Mouse (Mus musculus): ENCODE data around the gene Tfec. TPM values are rescaled to one million over a fixed set of nuclear protein-coding genes. Genes with fewer than 3 reads are reported as not detected.

Gene Tfec
- polyA plus RNA-seq, 1 experiment from 2014 or later, result 53.6 TPM

Other genes with a start within 250 kb of the Tfec start
- 94.3 and 98.5 TPM in 2 replicates for gene Tes, start 166.7 kb upstream of the Tfec start, polyA plus RNA-seq (2015; fragmentation: Nextera tagmentation; extraction: Ambion mirVana)

All from intestine, embryonic 15.5 days (tissue).